In the genomic region with DNA sequence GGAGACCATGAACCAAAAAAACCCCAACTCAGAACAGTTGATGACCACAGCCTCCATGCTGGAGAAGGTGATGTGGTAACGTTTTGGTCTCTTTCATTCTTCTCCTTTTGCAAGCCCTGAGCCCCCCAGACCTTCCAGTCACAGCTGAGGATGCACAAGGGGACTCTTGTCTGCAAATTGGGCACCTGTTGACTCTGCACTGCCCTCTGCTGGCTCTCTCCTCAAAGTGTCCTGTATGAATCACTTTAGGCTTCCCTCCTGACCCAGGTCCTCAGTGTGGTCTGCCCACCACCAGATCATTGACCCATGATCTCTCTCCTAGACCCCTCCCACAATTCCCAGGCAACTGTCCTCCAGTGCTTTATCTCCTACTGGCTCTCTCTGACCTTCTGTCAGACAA, we compare ENCODE assay signal across 9 mouse cellular contexts. TPM values are rescaled to one million over a fixed set of nuclear protein-coding genes. Genes with fewer than 3 reads are reported as not detected.
DNase-seq lines count a peak whose midpoint lies in the region; ATAC-seq and TF ChIP-seq lines count a peak whose summit lies in the region.
"Had no signal": no experiment of that assay in that cellular context is flagged by ENCODE, and none has a peak within 500 bp of the region (broad histone marks: within the 10 kb centered on the region; RNA-seq: fewer than 3 reads in every experiment).

No protein-coding gene starts in this region.

- no peaks in the 10 kb centered on the region for H3K9me3 ChIP-seq in midbrain, embryonic 10.5 days (replicated peaks)

- TF ChIP-seq CTCF in kidney, adult 2 months (conservative IDR thresholded peaks at IDR 0.05; ENCODE audit: insufficient read depth, insufficient read length, low read depth, low read length): peak; percentile 50

- no peak for TF ChIP-seq POLR2A in kidney, adult 2 months (IDR thresholded peaks at IDR 0.05; ENCODE audit: low read depth, low read length)

- no peak overlapping the region for H3K27ac ChIP-seq in kidney, adult 2 months (ENCODE audit: insufficient read depth, low read depth, low read length)
- no peak overlapping the region for H3K27ac ChIP-seq in midbrain, embryonic 10.5 days (replicated peaks)

- ATAC-seq in hematopoietic stem cell, adult 5-6 weeks (replicated peaks in 1 of 2; ENCODE audit: insufficient read depth in 1 of 2, low FRiP score in 2 of 2, low TSS enrichment in 1 of 2, low read depth in 1 of 2, poor library complexity in 2 of 2, severe bottlenecking in 2 of 2): peak; percentile 67 to 75

- no peaks in the 10 kb centered on the region for H3K4me1 ChIP-seq in kidney, adult 2 months (ENCODE audit: control insufficient read depth, insufficient read depth, low read length)
- H3K4me1 ChIP-seq in midbrain, embryonic 10.5 days: no peaks in the 10 kb centered on the region

- no peaks in the 10 kb centered on the region for H3K27me3 ChIP-seq in kidney, adult 2 months (replicated peaks; ENCODE audit: control insufficient read depth, insufficient read depth, low read length)
- no peaks in the 10 kb centered on the region for H3K27me3 ChIP-seq in midbrain, embryonic 10.5 days (ENCODE audit: low read depth, poor library complexity, severe bottlenecking)

- no peak overlapping the region for H3K4me3 ChIP-seq in kidney, adult 2 months (ENCODE audit: insufficient read depth, low read depth, low read length)
- no peak overlapping the region for H3K4me3 ChIP-seq in midbrain, embryonic 10.5 days
- H3K4me3 ChIP-seq: erythroblast, embryonic 14.5 days had no signal

- H3K36me3 ChIP-seq in kidney, adult 2 months (ENCODE audit: control insufficient read depth, insufficient read depth, low read length): no peaks in the 10 kb centered on the region
- H3K36me3 ChIP-seq in midbrain, embryonic 10.5 days: no peaks in the 10 kb centered on the region

- DNase-seq in kidney, adult 2 months: peak; percentile 5
- no peak for DNase-seq in kidney, adult 11 months
- peak; percentile 76 for DNase-seq in ES-CJ7 (ENCODE audit: low read depth, low spot score)
- peak; percentile 56 for DNase-seq in adrenal gland, postnatal 25 days
- peak; percentile 22 to 23 for DNase-seq in spleen, postnatal 36 days (ENCODE audit: low spot score in 2 of 2)
- no peak for DNase-seq in midbrain, embryonic 10.5 days (ENCODE audit: low spot score)
- no peak for DNase-seq in frontal cortex, postnatal 36 days (ENCODE audit: low spot score in 2 of 2)

- 48% methylated on average over 1 of the region's 1 CpGs for WGBS in kidney, adult 2 months
- 58% methylated on average over 1 of the region's 1 CpGs for WGBS in midbrain, embryonic 10.5 days

RNA-seq across cellular contexts. Expression of a gene that starts 32.1 kb away (rescaled TPM):
- polyA plus RNA-seq in kidney, adult 2 months (2012; rRNA removed): 0.91 and 0.97 TPM in 2 replicates
- total RNA-seq in adrenal gland, postnatal 25 days (2021): 2.6 TPM in 2 replicates
- total RNA-seq in hematopoietic stem cell, adult 5-6 weeks (2017): 0.25 and 0.50 TPM in 2 replicates
- 3.3 and 4.3 TPM in 2 replicates for polyA plus RNA-seq in midbrain, embryonic 10.5 days (2016; fragmentation: Nextera tagmentation; extraction: Ambion mirVana)
- polyA plus RNA-seq: erythroblast, embryonic 14.5 days had no signal

Comparison
In these comparisons a context has a peak if more than half of its experiments do, and no peak if none do; other contexts are left out.
1. DNase-seq: peak in kidney, adult 2 months (single experiment), ES-CJ7 (single experiment), adrenal gland, postnatal 25 days (single experiment) and spleen, postnatal 36 days (2 of 2); none in kidney, adult 11 months (single experiment), midbrain, embryonic 10.5 days (single experiment) and frontal cortex, postnatal 36 days (0 of 2).